Mouse (Mus musculus) spleen, adult 10 weeks (tissue): ENCODE data around the gene Cplx2. TPM values are rescaled to one million over a fixed set of nuclear protein-coding genes. Genes with fewer than 3 reads are reported as not detected.

Experiments
- polyA plus RNA-seq: library from polyadenylated mRNA; stranded (reverse); fragments of 350-450 nt; fragmentation: Illumina TruSeq; extraction: RNeasy Lipid Tissue Mini Kit (QIAGEN cat#74804); gene quantifications from one replicate; pipeline ENCODE4 v1.2.3, GENCODE M21; 2015; ENCODE audit warnings: low replicate concordance; ENCODE audit not compliant: insufficient read depth

Cplx2 gene
- polyA plus RNA-seq: 3.6 TPM

DNA sequence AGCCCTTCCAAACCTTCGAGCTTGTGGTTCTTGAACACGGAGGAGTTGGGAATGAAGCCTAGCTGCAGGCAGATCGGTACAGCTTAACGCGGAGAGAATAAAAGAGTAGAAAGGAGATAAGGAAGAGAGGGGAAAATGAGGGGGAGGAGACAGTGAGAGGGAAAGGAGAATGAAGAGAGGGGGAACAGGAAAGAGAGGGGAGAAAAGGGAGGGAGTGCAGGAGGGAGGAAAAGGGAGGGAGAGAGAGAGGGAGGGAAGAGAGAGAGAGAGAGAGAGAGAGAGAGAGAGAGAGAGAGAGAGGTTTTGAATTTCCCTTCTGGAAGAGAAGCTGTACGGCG is at the start of gene Cplx2:
Gene Cplx2, plus strand, starts transcription at position 301 of the 338 bp plus-strand sequence.

Other genes starting within 250 kb of the Cplx2 start
- gene Hrh2, start 179.2 kb upstream of the Cplx2 start, polyA plus RNA-seq: 7.4 TPM
- 21.1 TPM for gene Thoc3, start 97.5 kb downstream of the Cplx2 start, polyA plus RNA-seq
- 15.6 TPM for gene Simc1, start 132.4 kb downstream of the Cplx2 start, polyA plus RNA-seq
- 59.6 TPM for gene 4833439L19Rik, start 194.1 kb downstream of the Cplx2 start, polyA plus RNA-seq
- 21.0 TPM for gene Arl10, start 203.7 kb downstream of the Cplx2 start, polyA plus RNA-seq
- 28.3 TPM for gene Nop16, start 218.7 kb downstream of the Cplx2 start, polyA plus RNA-seq
- gene Higd2a, start 218.9 kb downstream of the Cplx2 start, polyA plus RNA-seq: 70.3 TPM
- 12.0 TPM for gene Cltb, start 240.0 kb downstream of the Cplx2 start, polyA plus RNA-seq